Mouse (Mus musculus): ENCODE results near the gene Gstk1. TPM values are rescaled to one million over a fixed set of nuclear protein-coding genes. Genes with fewer than 3 reads are reported as not detected.

Gstk1 gene
- polyA plus RNA-seq, 1 experiment = 14.8 TPM

- no peaks in the 10 kb centered on the region for H3K9me3 ChIP-seq (replicated peaks; ENCODE audit: control insufficient read depth, insufficient read depth, low read length, poor library complexity, severe bottlenecking)
- H3K27me3 ChIP-seq (ENCODE audit: control insufficient read depth, insufficient read depth, low read length, poor library complexity, severe bottlenecking) = no peaks in the 10 kb centered on the region
- TF ChIP-seq EP300 (IDR thresholded peaks at IDR 0.05; ENCODE audit: insufficient read depth, low read depth, low read length) = no peak
- no peak for TF ChIP-seq CTCF (IDR thresholded peaks at IDR 0.05; ENCODE audit: low read depth, low read length)
- no peak for TF ChIP-seq POLR2A (IDR thresholded peaks at IDR 0.05; ENCODE audit: insufficient read depth, low read length)
- no peak overlapping the region for H3K9ac ChIP-seq (ENCODE audit: low read depth, poor library complexity, severe bottlenecking)
- no peaks in the 10 kb centered on the region for H3K4me1 ChIP-seq (ENCODE audit: control insufficient read depth, insufficient read depth, low read length)
- H3K27ac ChIP-seq (ENCODE audit: insufficient read depth, low read length) = no peak overlapping the region
- no peaks in the 10 kb centered on the region for H3K36me3 ChIP-seq (ENCODE audit: control insufficient read depth, insufficient read depth, low read length, poor library complexity, severe bottlenecking)
- H3K4me3 ChIP-seq (ENCODE audit: low read depth, low read length) = peak overlapping the region; percentile 68
Observed at GRCm38 (mm10) chr6:42247173-42247572, 1.4 kb downstream of the Gstk1 start.

DNA sequence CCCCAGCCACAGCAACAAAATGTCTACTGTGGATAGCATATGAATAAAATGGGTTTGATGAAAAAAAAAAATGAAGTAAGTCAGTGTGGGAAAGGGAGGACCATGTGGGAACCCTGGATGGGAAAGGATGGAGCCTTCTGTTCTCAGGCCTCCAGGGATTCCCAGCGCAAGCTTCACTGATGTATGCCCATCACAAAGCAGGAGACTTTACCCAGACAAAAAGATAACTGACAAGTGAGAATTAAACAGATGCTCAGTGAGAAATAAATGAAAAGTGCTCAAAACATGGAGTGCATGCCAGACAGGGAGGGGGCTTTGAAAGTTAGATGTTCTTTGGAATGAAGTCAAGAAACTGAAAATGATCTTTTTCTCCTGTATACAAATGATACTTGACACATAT lies 2.2 kb downstream of the Gstk1 start:
- Histone ChIP-seq H3K9me3 (replicated peaks; ENCODE audit: control insufficient read depth, insufficient read depth, low read length, poor library complexity, severe bottlenecking) (no peaks in the 10 kb centered on the region), H3K27me3 (ENCODE audit: control insufficient read depth, insufficient read depth, low read length, poor library complexity, severe bottlenecking) (no peaks in the 10 kb centered on the region), H3K4me1 (ENCODE audit: control insufficient read depth, insufficient read depth, low read length) (no peaks in the 10 kb centered on the region), H3K27ac (ENCODE audit: insufficient read depth, low read length) (no peak overlapping the region), H3K4me3 (ENCODE audit: low read depth, low read length) (no peak overlapping the region), H3K9ac (ENCODE audit: low read depth, poor library complexity, severe bottlenecking) (no peak overlapping the region), H3K36me3 (ENCODE audit: control insufficient read depth, insufficient read depth, low read length, poor library complexity, severe bottlenecking) (no peaks in the 10 kb centered on the region)
- TF ChIP-seq POLR2A (IDR thresholded peaks at IDR 0.05; ENCODE audit: insufficient read depth, low read length) = no peak
- no peak for TF ChIP-seq EP300 (IDR thresholded peaks at IDR 0.05; ENCODE audit: insufficient read depth, low read depth, low read length)
- no peak for TF ChIP-seq CTCF (IDR thresholded peaks at IDR 0.05; ENCODE audit: low read depth, low read length)

DNA sequence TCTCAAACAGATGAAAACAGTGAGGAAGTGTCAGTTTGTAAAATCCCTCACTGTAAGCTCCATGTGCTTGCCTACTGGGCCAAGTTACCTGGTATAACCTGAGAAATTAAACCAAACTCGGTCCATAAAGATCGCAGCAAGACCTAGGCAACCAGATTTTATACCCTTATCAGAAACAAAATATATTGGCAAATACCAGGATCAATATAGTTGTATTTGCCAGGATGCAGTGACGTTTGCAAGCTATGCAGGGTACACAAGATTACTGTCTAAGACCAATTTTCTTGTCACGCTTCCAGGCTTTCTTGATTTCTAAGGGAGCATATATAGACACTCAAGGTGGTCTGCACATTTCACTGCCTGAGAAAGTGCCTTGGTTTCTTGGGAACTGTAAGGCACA lies 6.1 kb downstream of the Gstk1 start:
- no peaks in the 10 kb centered on the region for H3K27me3 ChIP-seq (ENCODE audit: control insufficient read depth, insufficient read depth, low read length, poor library complexity, severe bottlenecking)
- H3K9me3 ChIP-seq (replicated peaks; ENCODE audit: control insufficient read depth, insufficient read depth, low read length, poor library complexity, severe bottlenecking) = no peaks in the 10 kb centered on the region
- no peaks in the 10 kb centered on the region for H3K36me3 ChIP-seq (ENCODE audit: control insufficient read depth, insufficient read depth, low read length, poor library complexity, severe bottlenecking)
- no peak overlapping the region for H3K4me3 ChIP-seq (ENCODE audit: low read depth, low read length)
- TF ChIP-seq POLR2A (IDR thresholded peaks at IDR 0.05; ENCODE audit: insufficient read depth, low read length) (no peak), CTCF (IDR thresholded peaks at IDR 0.05; ENCODE audit: low read depth, low read length) (no peak), EP300 (IDR thresholded peaks at IDR 0.05; ENCODE audit: insufficient read depth, low read depth, low read length) (no peak)
- H3K4me1 ChIP-seq (ENCODE audit: control insufficient read depth, insufficient read depth, low read length) = peaks cover 2% of the 10 kb centered on the region
- H3K27ac ChIP-seq (ENCODE audit: insufficient read depth, low read length) = no peak overlapping the region
- H3K9ac ChIP-seq (ENCODE audit: low read depth, poor library complexity, severe bottlenecking) = no peak overlapping the region

- TF ChIP-seq EP300 (IDR thresholded peaks at IDR 0.05; ENCODE audit: insufficient read depth, low read depth, low read length) (no peak), CTCF (IDR thresholded peaks at IDR 0.05; ENCODE audit: low read depth, low read length) (no peak), POLR2A (IDR thresholded peaks at IDR 0.05; ENCODE audit: insufficient read depth, low read length) (no peak)
- Histone ChIP-seq H3K27me3 (ENCODE audit: control insufficient read depth, insufficient read depth, low read length, poor library complexity, severe bottlenecking) (no peaks in the 10 kb centered on the region), H3K9me3 (replicated peaks; ENCODE audit: control insufficient read depth, insufficient read depth, low read length, poor library complexity, severe bottlenecking) (no peaks in the 10 kb centered on the region), H3K9ac (ENCODE audit: low read depth, poor library complexity, severe bottlenecking) (no peak overlapping the region), H3K36me3 (ENCODE audit: control insufficient read depth, insufficient read depth, low read length, poor library complexity, severe bottlenecking) (no peaks in the 10 kb centered on the region), H3K27ac (ENCODE audit: insufficient read depth, low read length) (no peak overlapping the region), H3K4me3 (ENCODE audit: low read depth, low read length) (no peak overlapping the region), H3K4me1 (ENCODE audit: control insufficient read depth, insufficient read depth, low read length) (peaks cover 2% of the 10 kb centered on the region)
Observed at GRCm38 (mm10) chr6:42253103-42253502, 7.4 kb downstream of the Gstk1 start.

- no peak overlapping the region for H3K4me3 ChIP-seq (ENCODE audit: low read depth, low read length)
- no peaks in the 10 kb centered on the region for H3K27me3 ChIP-seq (ENCODE audit: control insufficient read depth, insufficient read depth, low read length, poor library complexity, severe bottlenecking)
- H3K4me1 ChIP-seq (ENCODE audit: control insufficient read depth, insufficient read depth, low read length) = peaks cover 6% of the 10 kb centered on the region
- no peaks in the 10 kb centered on the region for H3K36me3 ChIP-seq (ENCODE audit: control insufficient read depth, insufficient read depth, low read length, poor library complexity, severe bottlenecking)
- H3K9ac ChIP-seq (ENCODE audit: low read depth, poor library complexity, severe bottlenecking) = no peak overlapping the region
- no peak overlapping the region for H3K27ac ChIP-seq (ENCODE audit: insufficient read depth, low read length)
- TF ChIP-seq EP300 (IDR thresholded peaks at IDR 0.05; ENCODE audit: insufficient read depth, low read depth, low read length) (0 out of 2 replicates have a peak, but pooled peaks have one; percentile 43), POLR2A (IDR thresholded peaks at IDR 0.05; ENCODE audit: insufficient read depth, low read length) (no peak), CTCF (IDR thresholded peaks at IDR 0.05; ENCODE audit: low read depth, low read length) (peak; percentile 80)
- H3K9me3 ChIP-seq (replicated peaks; ENCODE audit: control insufficient read depth, insufficient read depth, low read length, poor library complexity, severe bottlenecking) = no peaks in the 10 kb centered on the region
Observed at GRCm38 (mm10) chr6:42257303-42257863, 11.6 kb downstream of the Gstk1 start.

DNA sequence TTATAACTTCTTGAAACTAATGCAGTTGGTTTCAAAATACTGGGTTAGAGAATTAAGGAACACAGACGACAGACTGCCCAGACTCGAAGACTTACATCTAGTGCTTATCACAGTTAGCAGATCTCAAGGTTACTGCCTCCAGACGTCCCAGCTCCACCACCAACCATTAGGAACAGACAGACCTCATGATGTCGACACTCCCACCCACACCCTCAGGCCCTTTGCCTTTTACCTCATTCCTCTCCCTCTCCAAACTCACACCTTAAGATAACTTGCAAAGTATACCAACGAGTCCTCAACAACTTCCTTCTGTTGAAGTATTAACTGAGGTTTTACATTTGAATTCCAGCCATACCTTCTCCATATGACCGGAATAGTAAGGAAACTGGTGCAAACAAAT lies 14.7 kb downstream of the Gstk1 start:
- no peaks in the 10 kb centered on the region for H3K36me3 ChIP-seq (ENCODE audit: control insufficient read depth, insufficient read depth, low read length, poor library complexity, severe bottlenecking)
- H3K4me1 ChIP-seq (ENCODE audit: control insufficient read depth, insufficient read depth, low read length) = peaks cover 6% of the 10 kb centered on the region
- TF ChIP-seq EP300 (IDR thresholded peaks at IDR 0.05; ENCODE audit: insufficient read depth, low read depth, low read length) (no peak), CTCF (IDR thresholded peaks at IDR 0.05; ENCODE audit: low read depth, low read length) (no peak), POLR2A (IDR thresholded peaks at IDR 0.05; ENCODE audit: insufficient read depth, low read length) (no peak)
- no peak overlapping the region for H3K4me3 ChIP-seq (ENCODE audit: low read depth, low read length)
- H3K9ac ChIP-seq (ENCODE audit: low read depth, poor library complexity, severe bottlenecking) = no peak overlapping the region
- no peak overlapping the region for H3K27ac ChIP-seq (ENCODE audit: insufficient read depth, low read length)
- H3K9me3 ChIP-seq (replicated peaks; ENCODE audit: control insufficient read depth, insufficient read depth, low read length, poor library complexity, severe bottlenecking) = no peaks in the 10 kb centered on the region
- H3K27me3 ChIP-seq (ENCODE audit: control insufficient read depth, insufficient read depth, low read length, poor library complexity, severe bottlenecking) = no peaks in the 10 kb centered on the region

Measured in ES-Bruce4 (cell line).